Mouse (Mus musculus) brain, embryonic 14.5 days (tissue): ENCODE measurements at regions not wholly inside any gene's neighbourhood (a gene's known extent, or its start where the extent isn't known, plus 50 kb on each side); places are given as distances from the start of the nearest gene placed in this dataset.

Source experiments
- CTCF ChIP-seq: fragments of 200-500 bp; IDR thresholded peaks from 2 replicates; pipeline ENCODE4 v1.5.1; 2012; ENCODE audit warnings: inconsistent platforms, mild to moderate bottlenecking, moderate library complexity, borderline replicate concordance; ENCODE audit not compliant: insufficient read depth, insufficient read length; ENCODE audit errors: extremely low read depth
- POLR2A ChIP-seq: fragments of 200-500 bp; IDR thresholded peaks from 2 replicates; pipeline ENCODE4 v1.6.1; 2012; ENCODE audit warnings: mild to moderate bottlenecking, inconsistent platforms, borderline replicate concordance; ENCODE audit not compliant: poor library complexity, insufficient read depth, insufficient read length, severe bottlenecking; ENCODE audit errors: extremely low read depth

DNA sequence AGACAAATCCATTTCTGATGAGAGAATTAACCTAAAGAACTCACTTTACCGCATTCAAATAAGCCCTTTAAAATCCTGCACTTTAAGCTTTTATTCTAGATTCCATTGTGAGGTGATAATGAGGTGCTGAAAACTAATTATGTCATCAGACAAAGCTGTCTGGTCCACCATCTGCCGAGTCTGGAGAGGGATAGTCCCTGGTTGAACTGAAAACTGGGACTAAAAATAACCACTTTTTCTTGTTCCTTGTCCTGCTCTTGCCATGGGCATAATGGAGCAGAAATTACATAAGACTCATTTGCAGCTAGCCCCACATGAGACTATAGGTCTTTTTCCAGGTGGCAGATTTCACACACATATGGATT, 277.4 kb upstream of the Cobl start:
- TF ChIP-seq CTCF (no peak), POLR2A (no peak)
